Mouse (Mus musculus) thymus, adult 2 months (tissue): Measurements from ENCODE around the gene Tmem42.

Experiments used
- CTCF ChIP-seq: fragments of 200-500 bp; IDR thresholded peaks from 2 replicates; pipeline ENCODE4 v1.5.1; 2012; ENCODE audit warnings: mild to moderate bottlenecking, control low read depth, low read length, moderate library complexity, borderline replicate concordance; ENCODE audit not compliant: control insufficient read depth, poor library complexity, insufficient read depth; ENCODE audit errors: extremely low read depth
- POLR2A ChIP-seq: fragments of 200-500 bp; IDR thresholded peaks from 2 replicates; pipeline ENCODE4 v1.6.1; 2012; ENCODE audit warnings: mild to moderate bottlenecking, low read length, control low read depth, moderate library complexity; ENCODE audit not compliant: control insufficient read depth, poor library complexity, insufficient read depth; ENCODE audit errors: extremely low read depth

DNA sequence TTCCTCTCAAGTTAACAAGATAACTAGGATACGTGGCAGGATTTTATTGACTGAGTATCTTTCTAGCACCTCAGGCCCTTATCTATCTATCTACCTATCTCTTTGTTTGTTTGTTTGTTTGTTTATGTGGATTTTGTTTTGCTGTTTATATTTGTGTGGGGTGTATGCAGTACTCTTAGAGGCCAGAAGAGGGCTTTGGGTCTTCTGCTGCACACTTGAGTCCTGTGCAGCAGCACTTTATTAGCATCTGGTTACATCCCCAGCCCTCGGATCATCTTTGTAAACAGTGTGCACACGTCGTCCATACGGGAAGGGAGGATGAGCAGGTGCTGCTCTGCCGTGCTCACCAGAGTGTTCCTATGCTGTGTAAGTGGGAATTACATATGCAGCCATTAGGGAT lies 15.1 kb upstream of the Tmem42 start:
- TF ChIP-seq POLR2A = no peak
- TF ChIP-seq CTCF = 0 out of 2 replicates have a peak, but pooled peaks have one; percentile 31
